Mouse (Mus musculus): ENCODE measurements around the gene Tmem170b.

Tmem170b gene

DNA sequence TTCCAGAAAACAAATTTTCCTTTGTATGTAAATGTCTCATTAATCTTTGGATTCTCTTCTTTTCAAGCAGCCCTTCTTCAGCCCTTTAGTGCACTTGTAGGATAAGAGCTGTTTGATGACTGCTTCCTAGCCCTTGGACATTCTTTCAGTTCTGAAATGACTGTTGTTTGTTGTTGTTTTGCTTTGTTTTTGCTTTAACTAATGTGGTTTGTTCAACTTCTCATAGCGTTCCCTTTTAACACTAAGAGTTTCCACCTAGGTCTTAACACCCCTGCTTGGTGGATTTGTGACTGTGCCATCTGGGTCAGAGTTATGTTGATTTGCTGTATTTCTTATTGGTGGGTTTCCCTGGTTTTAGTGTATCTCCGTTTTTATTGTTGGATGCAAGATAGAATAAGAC, 8.8 kb downstream of the Tmem170b start:
- WGBS = 51% methylated on average over 2 of the region's 2 CpGs

DNA sequence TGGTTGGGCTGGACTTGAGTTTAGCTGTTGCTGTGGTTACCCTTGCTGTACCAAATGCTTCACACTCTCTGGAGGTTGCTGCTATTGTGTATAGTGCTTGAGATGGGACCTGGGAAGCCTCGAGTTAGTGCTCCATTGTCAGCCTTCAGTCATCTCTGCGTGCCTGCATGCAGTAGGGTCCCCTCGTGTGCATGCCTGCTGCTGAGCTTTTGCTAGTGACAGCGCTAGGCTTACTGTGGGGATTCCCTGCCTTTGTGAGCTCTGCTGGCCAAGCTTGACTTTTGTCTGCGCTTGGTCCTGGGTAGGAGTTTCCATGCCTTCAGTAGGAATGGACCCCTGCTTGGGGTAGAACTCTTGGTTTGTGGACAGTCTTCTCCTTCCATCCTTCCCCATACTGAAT, 9.3 kb downstream of the Tmem170b start:
- WGBS = 61% methylated on average over 5 of the region's 5 CpGs

DNA sequence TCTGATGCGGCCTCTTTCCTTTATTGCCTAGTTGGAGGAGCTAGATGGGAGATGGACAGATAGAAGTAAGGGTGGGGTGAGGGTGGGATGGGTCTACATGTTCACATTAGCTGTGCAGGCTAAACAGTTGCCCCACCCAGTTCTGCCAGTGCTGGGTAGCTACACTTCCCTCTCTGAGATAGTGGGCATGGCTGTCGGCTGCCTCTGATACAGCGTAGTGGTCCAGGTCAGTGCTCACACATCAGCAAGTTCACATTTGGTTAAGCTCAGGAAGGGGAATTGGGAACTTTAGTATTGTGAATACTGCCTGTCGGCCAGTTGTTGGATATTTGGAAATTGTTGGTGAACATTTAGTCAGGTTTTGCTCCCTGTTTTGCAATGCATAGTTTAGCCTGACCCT, 13.8 kb downstream of the Tmem170b start:
- 84% methylated on average over 4 of the region's 4 CpGs for WGBS

DNA sequence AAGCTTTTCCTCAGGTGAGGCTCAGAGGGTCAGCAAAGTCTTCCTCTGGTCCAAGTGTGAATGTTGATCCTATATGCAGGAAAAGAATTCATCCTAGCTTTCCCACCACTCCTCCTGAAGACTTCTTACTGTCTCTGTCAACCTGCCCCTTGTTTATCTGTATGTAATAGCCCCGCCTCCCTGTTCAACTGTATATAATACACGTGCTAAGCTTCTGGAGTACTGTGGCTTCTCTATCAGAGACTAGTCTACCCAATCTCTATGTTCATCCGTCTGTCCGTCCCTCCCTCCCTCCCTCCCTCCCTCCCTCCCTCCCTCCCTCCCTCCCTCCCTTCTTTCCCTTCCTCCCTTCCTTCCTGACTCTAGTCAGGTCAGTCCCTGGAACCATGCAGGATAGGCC, 14.4 kb downstream of the Tmem170b start:
- WGBS = 83% methylated on average over 4 of the region's 4 CpGs

DNA sequence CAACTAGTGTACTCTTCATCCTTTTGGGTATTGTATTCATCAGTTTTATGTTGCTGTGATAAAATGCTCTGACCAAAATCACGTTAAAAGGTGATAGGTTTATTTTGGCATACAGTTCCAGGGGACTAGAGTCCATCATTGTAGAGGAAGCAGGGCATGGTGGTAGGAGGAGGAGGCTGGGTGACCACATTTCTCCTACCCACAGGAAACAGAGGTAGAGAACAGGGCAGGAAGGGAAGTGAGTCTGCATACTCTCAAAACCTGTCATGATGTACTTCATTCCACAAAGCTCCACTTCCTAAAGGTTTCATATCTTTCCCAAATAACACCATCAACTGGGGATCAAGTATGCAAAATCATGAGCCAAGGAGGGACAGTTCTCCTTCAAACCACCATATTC, 18.4 kb downstream of the Tmem170b start:
- 79% methylated on average over 1 of the region's 1 CpGs for WGBS

DNA sequence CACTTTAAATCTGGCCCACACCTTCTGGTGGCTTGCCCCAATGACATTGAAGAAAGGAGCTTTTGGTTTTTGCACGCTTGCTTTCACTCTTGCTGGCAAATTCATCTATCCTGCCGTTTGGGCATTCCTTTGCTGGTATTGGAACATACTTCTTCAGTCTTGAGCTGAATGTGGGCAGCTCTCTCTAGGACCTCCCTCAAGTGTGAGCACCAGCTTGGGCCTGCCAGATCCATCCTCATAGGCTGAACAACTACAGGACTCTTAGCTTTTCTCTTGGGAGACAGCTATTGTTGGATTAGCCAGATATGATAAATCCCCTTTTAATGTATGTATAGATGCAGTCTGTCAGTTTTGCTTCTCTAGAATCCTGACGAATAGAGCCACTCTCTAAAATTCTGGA, 19.5 kb downstream of the Tmem170b start:
- whole genome bisulfite sequencing = 49% methylated on average over 3 of the region's 3 CpGs

DNA sequence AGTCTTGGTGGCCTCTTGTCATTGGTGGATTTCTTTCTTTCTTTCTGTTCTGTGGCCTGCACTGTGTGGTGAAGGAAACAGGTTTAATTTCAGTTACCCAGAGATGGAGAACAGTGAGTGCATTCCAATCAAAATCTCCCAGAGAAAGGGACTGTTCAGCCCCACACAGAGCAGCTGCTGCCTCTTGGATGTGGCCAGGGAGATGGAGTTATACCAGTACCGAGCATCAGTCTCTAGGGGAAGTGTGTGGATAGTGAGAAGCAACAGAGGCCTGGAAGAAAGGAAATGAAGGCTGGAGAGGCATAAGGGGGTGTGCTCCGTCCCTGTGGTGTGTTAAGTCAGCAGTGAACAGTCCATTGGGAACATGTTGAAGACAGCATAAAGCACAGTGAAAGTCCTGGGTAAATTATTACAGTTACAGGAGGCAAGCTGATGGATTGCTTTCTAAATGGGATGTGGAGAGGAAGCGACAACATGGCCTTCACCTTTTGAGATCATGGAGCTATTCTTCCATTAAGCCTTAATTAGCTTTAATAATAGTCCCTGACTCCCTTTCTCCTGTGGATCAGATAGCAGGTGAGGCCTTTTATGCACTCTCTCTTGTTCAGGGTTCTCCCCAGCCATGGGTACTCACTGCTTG, 21.7 kb downstream of the Tmem170b start:
- WGBS = 37% methylated on average over 3 of the region's 3 CpGs

DNA sequence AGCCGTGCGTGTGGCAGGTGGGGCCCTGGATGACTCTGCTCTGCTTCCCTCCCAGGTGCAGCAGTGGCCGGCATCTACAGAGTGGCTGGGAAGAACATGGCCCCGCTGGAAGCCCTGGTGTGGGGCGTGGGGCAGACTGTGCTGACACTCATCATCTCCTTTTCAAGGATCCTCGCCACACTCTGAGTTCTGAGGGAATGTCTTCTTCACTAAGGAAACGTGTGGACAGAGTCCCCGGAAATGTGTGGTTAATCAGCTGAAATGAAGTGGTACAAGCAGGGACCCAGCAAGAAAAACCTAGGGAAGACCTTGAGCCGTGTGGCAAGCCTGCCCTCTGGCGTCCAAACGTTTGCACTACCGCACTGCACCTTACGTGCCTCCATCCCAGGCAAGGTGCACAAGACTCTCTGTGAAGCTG, 28.7 kb downstream of the Tmem170b start:
- 35% methylated on average over 13 of the region's 13 CpGs for WGBS

DNA sequence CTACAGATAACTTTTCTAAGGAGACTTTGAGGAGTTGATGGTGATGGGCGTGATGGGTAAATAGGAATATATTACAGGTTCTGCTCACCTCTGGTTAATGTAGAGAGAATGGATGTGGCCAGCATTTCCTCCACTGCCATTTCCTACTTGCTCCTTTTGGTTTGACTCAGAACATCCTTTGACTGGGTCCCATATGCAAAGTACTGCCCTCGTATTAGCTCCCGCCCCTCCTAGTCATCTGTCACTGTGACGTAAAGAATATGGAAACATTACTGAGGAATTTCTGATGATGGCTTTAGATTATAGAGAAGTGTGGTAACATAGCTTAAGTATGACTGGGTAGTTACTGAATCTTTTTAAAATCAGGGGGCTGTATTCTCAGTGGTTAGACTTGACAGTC, 32.4 kb downstream of the Tmem170b start:
- WGBS = 89% methylated on average over 4 of the region's 4 CpGs

DNA sequence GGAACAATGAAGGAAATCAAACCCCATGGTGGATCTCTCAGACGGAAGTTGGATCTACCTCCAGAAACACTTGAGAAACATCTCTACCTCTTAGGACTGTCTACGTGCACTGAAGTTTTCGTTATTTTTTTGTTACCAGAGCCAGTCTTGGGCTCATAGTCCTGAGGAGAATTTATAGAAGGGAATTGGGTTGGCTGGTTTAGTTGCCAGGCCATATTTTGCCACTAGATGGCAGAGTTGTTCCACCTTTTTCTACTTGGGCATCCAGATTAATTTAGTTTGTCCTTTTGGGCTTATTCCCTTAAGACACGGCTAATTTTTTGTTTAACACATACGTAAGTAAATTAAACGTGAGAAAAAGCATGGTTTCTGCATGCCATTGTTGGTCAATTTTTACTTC, 37.1 kb downstream of the Tmem170b start:
- whole genome bisulfite sequencing = 12% methylated on average over 6 of the region's 6 CpGs

DNA sequence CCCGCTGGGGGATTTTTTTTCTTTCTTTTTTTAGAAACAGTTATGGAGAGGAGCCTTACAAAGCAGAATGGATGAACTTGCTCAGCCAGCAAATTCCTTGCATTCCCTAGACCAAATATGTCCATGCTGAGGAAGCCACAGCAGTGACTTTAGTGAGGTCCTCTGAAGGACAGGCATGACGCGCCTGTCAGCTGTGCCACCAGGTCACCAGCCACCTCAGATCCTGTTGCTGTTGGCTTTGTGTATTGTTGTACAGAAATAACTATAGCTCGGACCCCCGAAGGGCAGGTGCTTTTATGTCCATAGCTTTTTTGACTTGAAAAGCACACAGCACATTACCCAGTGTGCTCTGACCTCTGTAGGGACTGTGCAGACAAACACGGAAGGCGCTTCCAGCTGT, 38.1 kb downstream of the Tmem170b start:
- WGBS = 72% methylated on average over 7 of the region's 7 CpGs

DNA sequence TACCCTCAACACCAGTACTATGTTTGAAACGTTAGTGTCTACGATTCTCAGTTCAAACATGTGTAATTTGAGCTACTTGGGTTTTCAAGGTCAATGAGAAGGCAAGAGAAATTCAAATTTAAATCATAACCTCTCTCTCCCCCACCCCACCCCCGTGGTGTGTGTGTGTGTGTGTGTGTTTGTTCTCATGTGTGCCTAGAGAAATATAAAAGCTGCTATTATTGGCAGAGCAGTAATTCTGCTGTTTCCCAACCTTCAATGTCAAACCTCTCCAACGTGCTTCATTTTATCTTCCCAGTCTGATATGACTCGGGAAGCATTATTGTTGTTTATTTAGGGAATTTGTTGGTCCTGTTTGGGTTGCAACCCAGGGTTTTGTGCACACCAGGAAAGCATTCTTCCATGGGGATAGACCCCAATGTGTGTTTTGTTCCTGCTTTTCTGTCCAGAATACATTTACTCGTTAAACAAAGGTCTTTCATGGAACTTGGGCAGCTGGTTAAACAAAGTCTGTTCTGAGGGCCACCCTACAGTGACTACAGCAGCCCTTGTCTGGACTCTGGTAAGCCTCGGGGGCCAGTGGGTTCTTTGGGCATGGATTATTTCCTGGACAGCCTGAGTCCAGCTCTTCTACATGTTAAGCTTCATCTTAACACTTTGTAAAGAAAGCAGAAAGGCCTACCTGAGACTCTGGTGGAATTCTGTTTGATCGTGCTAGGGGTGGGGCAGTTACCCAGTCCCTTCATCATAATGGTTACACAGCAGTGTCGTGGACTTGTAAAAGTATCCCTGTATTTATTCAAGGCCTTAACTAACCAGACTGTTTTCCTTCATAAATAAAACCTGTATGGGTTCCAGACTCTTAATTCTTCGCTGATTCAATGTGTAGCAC, 39.1 kb downstream of the Tmem170b start:
- WGBS = 56% methylated on average over 10 of the region's 10 CpGs

DNA sequence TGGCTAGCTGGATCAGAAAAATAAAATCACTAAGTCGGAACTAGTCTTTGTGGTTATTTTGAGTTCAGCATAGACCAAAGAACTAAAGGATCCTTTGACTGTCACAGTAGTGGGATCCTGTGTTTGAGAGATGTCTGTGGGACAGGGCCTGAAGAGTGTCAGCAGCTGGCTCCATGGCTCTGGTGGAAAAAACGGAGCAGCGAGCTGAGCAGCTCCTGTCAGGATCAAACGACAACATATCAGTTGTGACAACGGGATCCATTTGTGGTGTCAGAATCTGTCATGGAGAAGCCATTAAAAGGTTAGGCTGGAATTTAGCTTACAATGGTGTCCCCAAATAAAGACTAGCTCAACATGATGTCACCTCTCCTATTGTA, 39.8 kb downstream of the Tmem170b start:
- WGBS = 91% methylated on average over 5 of the region's 5 CpGs

DNA sequence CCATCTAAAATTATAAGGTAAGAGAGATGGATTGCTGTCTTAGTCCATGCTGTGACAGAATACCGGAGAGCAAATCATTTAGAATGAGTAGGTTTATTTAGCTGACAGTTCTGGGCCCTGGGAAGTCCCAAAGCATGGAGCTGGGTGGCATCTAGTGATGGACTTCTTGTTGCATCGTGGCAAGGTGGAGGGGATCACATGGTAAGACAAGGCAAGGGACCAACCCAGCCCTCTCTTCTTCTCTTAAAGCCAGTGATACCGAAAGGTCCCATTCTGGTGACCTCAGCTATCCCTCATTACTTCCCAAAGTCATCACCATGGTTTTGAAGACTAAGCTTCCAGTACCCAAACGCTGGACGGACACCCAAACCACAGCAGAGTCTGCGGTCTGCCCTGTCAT, 42.3 kb downstream of the Tmem170b start:
- WGBS = 95% methylated on average over 6 of the region's 6 CpGs

DNA sequence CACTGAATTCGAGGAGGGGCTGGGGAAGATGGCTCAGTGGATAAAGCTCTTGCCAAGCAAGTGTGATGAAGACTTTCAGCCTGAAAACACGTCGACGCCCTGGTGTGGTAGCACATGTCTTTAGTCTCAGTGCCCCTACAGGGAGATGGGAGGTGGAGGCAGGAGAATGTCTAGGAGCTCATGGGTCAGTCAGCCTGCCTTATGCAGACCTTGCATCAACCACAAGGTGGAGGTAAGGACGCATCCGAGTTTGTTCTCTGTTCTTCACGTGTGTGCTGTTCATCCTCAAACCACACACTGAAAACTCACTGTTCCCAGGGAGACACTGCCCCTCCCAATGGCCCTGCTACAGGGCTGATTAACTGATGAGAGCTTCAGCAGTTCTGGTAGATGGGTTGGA, 45.0 kb downstream of the Tmem170b start:
- 89% methylated on average over 7 of the region's 7 CpGs for WGBS

DNA sequence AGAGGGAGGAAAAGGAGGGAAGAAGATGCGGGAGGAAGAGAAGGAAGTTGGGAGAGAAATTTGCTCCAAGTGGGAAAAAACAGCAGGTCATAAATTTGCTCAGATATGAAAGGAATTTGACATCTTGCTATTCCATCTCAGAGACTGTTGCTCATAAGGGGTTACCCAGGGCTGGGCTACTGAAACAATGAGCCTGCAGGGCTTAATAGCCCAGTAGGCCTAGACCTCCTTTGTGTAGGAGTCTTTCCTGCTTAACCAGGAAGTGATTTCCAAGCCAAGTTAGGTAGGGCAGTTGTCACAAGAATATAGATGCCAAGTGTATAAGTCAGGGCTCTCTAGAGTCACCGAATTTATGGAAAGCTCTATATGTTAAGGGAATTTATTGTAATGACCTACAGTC, 48.1 kb downstream of the Tmem170b start:
- 91% methylated on average over 2 of the region's 2 CpGs for WGBS

DNA sequence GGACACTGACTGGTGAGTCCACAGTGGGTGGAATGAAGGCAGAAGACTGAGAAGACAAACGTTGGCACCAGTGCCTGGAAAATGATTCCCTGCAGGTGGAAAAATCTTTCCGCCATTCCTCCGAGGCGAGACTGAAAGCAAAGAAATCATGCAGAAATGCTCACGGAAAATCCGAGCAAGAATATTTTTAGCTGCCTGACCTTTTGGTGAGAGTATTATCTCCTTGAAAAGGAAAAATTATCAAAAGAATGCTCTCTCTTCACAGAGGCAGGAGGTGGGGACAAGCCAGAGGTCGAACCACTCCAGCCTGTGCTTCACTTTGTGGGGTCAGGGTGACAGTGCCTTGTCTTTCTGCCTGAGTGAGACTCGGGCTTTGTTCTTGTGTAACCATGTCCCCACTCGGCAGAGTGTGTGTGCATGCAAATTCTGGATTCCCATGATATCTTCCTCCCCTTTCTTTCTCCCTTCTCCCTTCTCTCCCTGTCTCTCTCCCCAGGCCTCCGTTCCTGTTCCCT, 49.9 kb downstream of the Tmem170b start:
- WGBS = 64% methylated on average over 10 of the region's 10 CpGs

DNA sequence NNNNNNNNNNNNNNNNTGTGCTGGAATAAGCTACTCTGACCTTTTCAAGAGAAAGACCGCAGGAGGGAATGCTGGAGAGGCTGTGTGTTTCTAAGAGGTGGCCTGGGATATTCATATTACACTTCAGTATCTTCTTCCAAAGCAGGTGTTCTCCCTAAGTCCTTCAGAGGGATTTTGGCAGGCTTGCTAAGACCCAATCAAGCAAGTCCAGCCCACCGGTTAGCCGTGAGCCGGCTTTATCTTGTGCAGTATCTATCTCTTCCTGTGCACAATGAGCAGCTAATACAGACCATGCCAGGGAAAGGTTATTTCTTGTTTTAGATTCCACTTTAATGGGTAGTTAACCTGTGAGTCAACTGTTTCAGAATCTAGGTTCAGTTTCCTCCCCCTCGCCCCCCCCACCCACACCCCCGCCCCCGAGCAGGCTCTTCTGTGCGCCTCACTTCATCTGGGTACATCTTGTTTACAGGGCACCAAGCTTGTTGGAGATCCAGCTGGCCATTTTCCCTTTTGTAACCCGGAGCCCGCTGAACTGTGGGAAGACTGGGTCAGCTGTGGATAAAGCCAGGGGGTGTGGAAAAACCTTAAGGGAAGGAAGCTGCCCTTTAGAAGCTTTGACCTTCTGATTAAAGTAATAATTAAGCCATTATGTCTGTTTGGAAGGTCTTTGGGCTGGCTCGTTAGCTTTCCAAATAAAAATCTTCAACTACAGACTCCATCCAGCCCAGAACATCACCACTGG, 54.5 kb downstream of the Tmem170b start:
- 58% methylated on average over 11 of the region's 11 CpGs for WGBS

DNA sequence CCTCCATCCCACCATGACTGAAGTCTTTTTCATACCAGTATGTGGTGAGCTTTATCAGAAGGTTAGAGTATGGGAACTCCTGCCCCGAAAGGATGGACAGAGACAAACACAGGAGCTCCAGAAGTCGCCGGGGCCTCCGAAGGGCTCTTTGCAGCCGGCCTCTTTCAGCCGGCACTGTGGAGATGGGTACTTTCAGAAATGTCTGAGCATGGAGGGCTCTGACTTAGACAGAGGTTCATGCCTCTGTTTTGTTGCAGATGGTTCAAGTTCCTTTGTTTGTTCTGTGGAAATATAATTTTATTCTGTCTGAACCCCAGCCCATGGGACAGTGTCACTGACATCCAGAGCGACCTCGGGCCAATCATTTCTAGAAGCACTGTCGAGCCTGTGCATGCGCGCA, 55.4 kb downstream of the Tmem170b start:
- 96% methylated on average over 11 of the region's 11 CpGs for WGBS

DNA sequence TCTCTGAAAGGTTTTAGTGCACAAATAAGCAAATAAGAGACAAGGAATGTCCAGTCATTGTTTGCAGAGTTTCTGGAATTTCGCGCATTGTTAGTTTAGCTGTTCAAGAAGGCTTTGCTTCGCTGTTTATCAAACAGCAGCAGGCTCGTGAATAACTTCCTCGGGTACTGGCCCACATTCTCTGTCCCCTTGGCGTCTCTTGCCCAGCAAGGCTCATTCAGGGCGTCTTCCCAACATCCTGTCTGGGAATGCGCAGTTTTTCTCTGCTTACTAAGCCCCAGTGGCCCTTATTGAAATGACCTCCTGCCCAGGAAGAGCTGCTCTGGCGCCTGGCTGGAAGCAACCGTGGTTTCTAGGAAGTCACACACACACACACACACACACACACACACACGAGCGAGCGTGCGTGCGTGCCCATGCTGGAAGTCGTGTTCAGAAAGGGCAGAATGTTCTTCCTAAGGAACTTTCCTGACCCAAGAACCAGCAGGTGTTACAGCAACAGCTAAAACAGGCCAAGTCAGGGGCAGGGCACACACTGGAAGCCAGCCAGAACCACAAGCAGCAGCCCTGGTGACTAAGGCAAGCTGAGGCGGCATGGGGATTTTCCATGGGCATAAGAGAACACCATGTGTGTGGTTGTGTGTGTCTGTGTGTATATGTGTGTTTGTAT, 56.8 kb downstream of the Tmem170b start:
- WGBS = 59% methylated on average over 17 of the region's 17 CpGs

DNA sequence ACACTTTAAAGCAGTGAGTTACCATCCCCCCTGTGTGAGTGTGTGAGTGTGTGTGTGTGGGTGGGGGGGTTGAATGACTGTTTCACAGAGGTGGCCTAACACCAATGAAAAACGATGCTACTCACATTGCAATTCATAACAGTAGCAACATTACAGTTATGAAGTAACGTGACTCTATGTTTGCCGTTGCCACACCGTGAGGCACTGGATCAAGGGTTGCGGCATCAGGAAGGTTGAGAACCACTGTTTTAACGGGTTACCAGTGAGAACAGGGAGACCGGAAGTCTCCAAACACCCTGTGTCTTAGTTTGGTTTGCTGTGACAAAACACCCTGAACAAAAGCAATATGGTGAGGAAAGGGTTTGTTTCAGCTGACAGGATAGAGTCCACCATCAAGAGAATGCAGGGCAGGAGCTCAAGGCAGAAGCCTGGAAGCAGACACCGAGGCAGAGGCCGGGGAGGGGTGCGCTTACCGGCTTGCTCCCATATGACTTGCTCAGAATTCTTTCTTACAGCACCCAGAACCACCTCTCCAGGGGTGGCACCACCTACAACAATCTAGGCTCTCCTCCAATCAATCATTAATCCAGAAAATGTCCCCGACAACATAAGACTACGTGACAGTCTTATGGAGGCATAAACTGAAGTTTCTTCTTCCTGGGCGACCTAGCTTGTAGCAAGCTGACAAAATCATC, 57.9 kb downstream of the Tmem170b start:
- WGBS = 90% methylated on average over 14 of the region's 14 CpGs

Measured in cerebral cortex, adult 2 months (tissue).